Comparison of ENCODE assay signal across 18 mouse cellular contexts in genomic region chr7:135083421-135083820, GRCm38 (mm10).
DNase-seq lines count a peak whose midpoint lies in the region; ATAC-seq lines count a peak whose summit lies in the region.
"Had no signal": no experiment of that assay in that cellular context is flagged by ENCODE, and none has a peak within 500 bp of the region (broad histone marks: within the 10 kb centered on the region; RNA-seq: fewer than 3 reads in every experiment).

No protein-coding gene starts in this region.

- no peaks in the 10 kb centered on the region for H3K9me3 ChIP-seq in heart, embryonic 10.5 days
- H3K9me3 ChIP-seq in heart, embryonic 11.5 days (replicated peaks; ENCODE audit: control insufficient read depth, low read length) = no peaks in the 10 kb centered on the region
- H3K9me3 ChIP-seq: forebrain, embryonic 10.5 days; heart, embryonic 15.5 days; midbrain, embryonic 13.5 days had no signal

- H3K4me1 ChIP-seq in heart, embryonic 10.5 days = peaks cover 28% of the 10 kb centered on the region
- peaks cover 12% of the 10 kb centered on the region for H3K4me1 ChIP-seq in heart, embryonic 11.5 days (ENCODE audit: control insufficient read depth, insufficient read depth, low read length)
- H3K4me1 ChIP-seq: forebrain, embryonic 10.5 days; midbrain, embryonic 13.5 days had no signal

- H3K27me3 ChIP-seq in heart, embryonic 10.5 days (ENCODE audit: insufficient read depth, poor library complexity, severe bottlenecking) = no peaks in the 10 kb centered on the region
- no peaks in the 10 kb centered on the region for H3K27me3 ChIP-seq in heart, embryonic 11.5 days (ENCODE audit: control insufficient read depth, insufficient read depth, low read length)
- H3K27me3 ChIP-seq: heart, embryonic 15.5 days; midbrain, embryonic 13.5 days had no signal

- DNase-seq in heart, embryonic 10.5 days (ENCODE audit: low spot score) = no peak
- peak; percentile 76 for DNase-seq in left cerebral cortex, postnatal 4 days
- no peak for DNase-seq in left cerebral cortex, postnatal 25 days (ENCODE audit: low spot score in 2 of 2)
- peak; percentile 81 for DNase-seq in cerebellum, adult 9-11 months
- peak; percentile 31 for DNase-seq in kidney, postnatal 14 days
- DNase-seq in urinary bladder, postnatal 14 days (ENCODE audit: low spot score) = no peak
- no peak for DNase-seq in urinary bladder, postnatal 4 days (ENCODE audit: low spot score in 2 of 2)
- DNase-seq: adrenal gland, adult 2 months; heart, postnatal 4 days; spleen, adult 18-20 months had no signal

- no peak overlapping the region for H3K9ac ChIP-seq in heart, embryonic 11.5 days (ENCODE audit: low read depth, low read length)
- H3K9ac ChIP-seq: heart, embryonic 15.5 days; midbrain, embryonic 13.5 days had no signal

- intact Hi-C loops in left cerebral cortex, postnatal 4 days (cut with DNase I) = no loop called here
- intact Hi-C loops in left cerebral cortex, postnatal 25 days (cut with DNase I) = no loop called here

- H3K4me2 ChIP-seq in heart, embryonic 11.5 days = no peak overlapping the region
- H3K4me2 ChIP-seq: heart, embryonic 15.5 days; midbrain, embryonic 13.5 days had no signal

- ATAC-seq in heart, embryonic 11.5 days (replicated peaks; ENCODE audit: insufficient number of reproducible peaks, low FRiP score, low TSS enrichment) = no peak
- ATAC-seq: hindbrain, embryonic 16.5 days; intestine, postnatal 0 days; lung, postnatal 0 days; midbrain, embryonic 13.5 days had no signal

- H3K4me3 ChIP-seq in heart, embryonic 10.5 days = no peak overlapping the region
- no peak overlapping the region for H3K4me3 ChIP-seq in heart, embryonic 11.5 days (ENCODE audit: low read depth, low read length)
- H3K4me3 ChIP-seq: forebrain, embryonic 10.5 days; heart, embryonic 15.5 days; left cerebral cortex, adult 2 months; midbrain, embryonic 13.5 days had no signal

- H3K36me3 ChIP-seq in heart, embryonic 10.5 days = 0 out of 2 replicates have a peak, but pooled peaks cover 2% of the 10 kb centered on the region
- no peaks in the 10 kb centered on the region for H3K36me3 ChIP-seq in heart, embryonic 11.5 days (ENCODE audit: control insufficient read depth, insufficient read depth, low read length)
- H3K36me3 ChIP-seq: heart, embryonic 15.5 days; midbrain, embryonic 13.5 days had no signal

- 88% methylated on average over 8 of the region's 8 CpGs for WGBS in heart, embryonic 10.5 days
- WGBS in heart, embryonic 11.5 days (ENCODE audit: insufficient replicate concordance) = 84% methylated on average over 8 of the region's 8 CpGs

- 0 out of 2 replicates have a peak overlapping the region, but pooled peaks have one; percentile 43 for H3K27ac ChIP-seq in heart, embryonic 10.5 days
- no peak overlapping the region for H3K27ac ChIP-seq in heart, embryonic 11.5 days (ENCODE audit: low read depth, low read length)
- H3K27ac ChIP-seq: forebrain, embryonic 10.5 days; heart, embryonic 15.5 days; left cerebral cortex, adult 2 months; midbrain, embryonic 13.5 days had no signal

Comparison
In these comparisons a context has a peak if more than half of its experiments do, and no peak if none do; other contexts are left out.
1. DNase-seq: peak in left cerebral cortex, postnatal 4 days (single experiment), cerebellum, adult 9-11 months (single experiment) and kidney, postnatal 14 days (single experiment); none in heart, embryonic 10.5 days (single experiment), left cerebral cortex, postnatal 25 days (0 of 2), urinary bladder, postnatal 14 days (single experiment) and urinary bladder, postnatal 4 days (0 of 2).